Mouse (Mus musculus) liver, postnatal 0 days (tissue): ENCODE results near the gene 4922502D21Rik.

Source experiments
- CTCF ChIP-seq: sonication (generic); IDR thresholded peaks from 2 replicates; pipeline ENCODE4 v1.5.1; 2016; ENCODE audit warnings: antibody characterized with exemption, low read depth
- EP300 ChIP-seq: IDR thresholded peaks from 2 replicates; pipeline ENCODE4 v1.6.1; 2016; ENCODE audit warnings: antibody characterized with exemption, low read depth, mild to moderate bottlenecking

GRCm38 (mm10) chr6:129273662-129274061, 57.9 kb downstream of the 4922502D21Rik start:
- TF ChIP-seq EP300, result no peak
- TF ChIP-seq CTCF, result no peak
